Mouse (Mus musculus): ENCODE measurements around the gene Polr3gl. TPM values are rescaled to one million over a fixed set of nuclear protein-coding genes. Genes with fewer than 3 reads are reported as not detected.

Polr3gl gene
- polyA plus RNA-seq, 1 experiment from 2014 or later = 28.4 TPM

GRCm38 (mm10) chr3:96579239-96579750 lies 14.7 kb downstream of the Polr3gl start:
- H3K4me2 ChIP-seq (ENCODE audit: low read depth, low read length, severe bottlenecking) = no peak overlapping the region
- no peaks in the 10 kb centered on the region for H3K27me3 ChIP-seq (ENCODE audit: control insufficient read depth, insufficient read depth, low read length)
- DNase-seq (ENCODE audit: low spot score) = no peak
- 70% methylated on average over 4 of the region's 4 CpGs for WGBS
- peaks cover 11% of the 10 kb centered on the region for H3K4me1 ChIP-seq (replicated peaks; ENCODE audit: control insufficient read depth, insufficient read depth, low read length)
- H3K4me3 ChIP-seq (ENCODE audit: low read depth, low read length) = no peak overlapping the region
- no peak overlapping the region for H3K27ac ChIP-seq (ENCODE audit: low read depth, low read length)
- H3K9me3 ChIP-seq (ENCODE audit: control insufficient read depth, low read length) = no peaks in the 10 kb centered on the region
- H3K9ac ChIP-seq (ENCODE audit: low read length) = no peak overlapping the region
- no peak for ATAC-seq (replicated peaks; ENCODE audit: low FRiP score)
- no peaks in the 10 kb centered on the region for H3K36me3 ChIP-seq (ENCODE audit: control insufficient read depth, insufficient read depth, low read length)

GRCm38 (mm10) chr3:96578561-96579238 lies 15.3 kb downstream of the Polr3gl start:
- DNase-seq (ENCODE audit: low spot score) = no peak
- Histone ChIP-seq H3K27ac (ENCODE audit: low read depth, low read length) (no peak overlapping the region), H3K4me2 (ENCODE audit: low read depth, low read length, severe bottlenecking) (no peak overlapping the region), H3K9me3 (ENCODE audit: control insufficient read depth, low read length) (no peaks in the 10 kb centered on the region), H3K36me3 (ENCODE audit: control insufficient read depth, insufficient read depth, low read length) (no peaks in the 10 kb centered on the region), H3K27me3 (ENCODE audit: control insufficient read depth, insufficient read depth, low read length) (no peaks in the 10 kb centered on the region), H3K4me1 (replicated peaks; ENCODE audit: control insufficient read depth, insufficient read depth, low read length) (peaks cover 11% of the 10 kb centered on the region), H3K9ac (ENCODE audit: low read length) (no peak overlapping the region), H3K4me3 (ENCODE audit: low read depth, low read length) (no peak overlapping the region)
- 81% methylated on average over 12 of the region's 12 CpGs for WGBS
- no peak for ATAC-seq (replicated peaks; ENCODE audit: low FRiP score)

DNA sequence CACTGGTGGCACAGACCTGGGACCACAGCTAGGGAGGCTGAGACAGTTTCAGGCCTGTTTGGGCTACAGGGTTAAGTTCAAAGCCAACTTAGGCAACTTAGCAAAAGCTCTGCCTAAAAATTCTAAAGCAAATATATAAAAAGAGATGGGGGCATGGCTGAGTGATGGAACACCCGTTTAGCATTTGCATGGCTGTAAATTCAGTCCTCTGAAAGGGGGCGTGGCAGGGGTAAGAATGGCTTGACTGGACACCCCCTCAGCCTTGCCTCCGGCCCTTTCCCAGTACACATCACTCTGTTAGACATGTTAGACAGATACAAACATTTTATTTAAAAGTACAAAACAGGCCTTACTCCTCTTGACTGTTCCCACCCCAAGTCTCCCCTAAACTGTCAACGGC lies 16.4 kb downstream of the Polr3gl start:
- Histone ChIP-seq H3K36me3 (ENCODE audit: control insufficient read depth, insufficient read depth, low read length) (no peaks in the 10 kb centered on the region), H3K27me3 (ENCODE audit: control insufficient read depth, insufficient read depth, low read length) (no peaks in the 10 kb centered on the region), H3K9ac (ENCODE audit: low read length) (no peak overlapping the region), H3K9me3 (ENCODE audit: control insufficient read depth, low read length) (no peaks in the 10 kb centered on the region), H3K4me3 (ENCODE audit: low read depth, low read length) (no peak overlapping the region), H3K27ac (ENCODE audit: low read depth, low read length) (peak overlapping the region; percentile 42; the same call in 1 of the 2 replicates), H3K4me1 (replicated peaks; ENCODE audit: control insufficient read depth, insufficient read depth, low read length) (peaks cover 11% of the 10 kb centered on the region), H3K4me2 (ENCODE audit: low read depth, low read length, severe bottlenecking) (no peak overlapping the region)
- DNase-seq (ENCODE audit: low spot score) (peak; percentile 44), ATAC-seq (replicated peaks; ENCODE audit: low FRiP score) (no peak)
- 82% methylated on average over 4 of the region's 4 CpGs for WGBS

- no peaks in the 10 kb centered on the region for H3K36me3 ChIP-seq (ENCODE audit: control insufficient read depth, insufficient read depth, low read length)
- ATAC-seq (replicated peaks; ENCODE audit: low FRiP score) = peak; percentile 85
- DNase-seq (ENCODE audit: low spot score) = peak; percentile 77
- no peaks in the 10 kb centered on the region for H3K9me3 ChIP-seq (ENCODE audit: control insufficient read depth, low read length)
- peaks cover 11% of the 10 kb centered on the region for H3K4me1 ChIP-seq (replicated peaks; ENCODE audit: control insufficient read depth, insufficient read depth, low read length)
- H3K4me2 ChIP-seq (ENCODE audit: low read depth, low read length, severe bottlenecking) = peak within 1 kb of the TSS; percentile 21; the same call in 1 of the 2 replicates
- H3K4me3 ChIP-seq (ENCODE audit: low read depth, low read length) = no peak within 1 kb of the TSS
- 0 out of 2 replicates have a peak within 1 kb of the TSS, but pooled peaks have one; percentile 3 for H3K9ac ChIP-seq (ENCODE audit: low read length)
- no peaks in the 10 kb centered on the region for H3K27me3 ChIP-seq (ENCODE audit: control insufficient read depth, insufficient read depth, low read length)
- H3K27ac ChIP-seq (ENCODE audit: low read depth, low read length) = peak within 1 kb of the TSS; percentile 42; the same call in 1 of the 2 replicates
- WGBS = 44% methylated on average over 17 of the region's 17 CpGs
Observed at GRCm38 (mm10) chr3:96576690-96577541, 17.1 kb downstream of the Polr3gl start, which contains the start of gene Gm16253. Gene Gm16253 (plus strand): TSS chr3:96576984.

DNA sequence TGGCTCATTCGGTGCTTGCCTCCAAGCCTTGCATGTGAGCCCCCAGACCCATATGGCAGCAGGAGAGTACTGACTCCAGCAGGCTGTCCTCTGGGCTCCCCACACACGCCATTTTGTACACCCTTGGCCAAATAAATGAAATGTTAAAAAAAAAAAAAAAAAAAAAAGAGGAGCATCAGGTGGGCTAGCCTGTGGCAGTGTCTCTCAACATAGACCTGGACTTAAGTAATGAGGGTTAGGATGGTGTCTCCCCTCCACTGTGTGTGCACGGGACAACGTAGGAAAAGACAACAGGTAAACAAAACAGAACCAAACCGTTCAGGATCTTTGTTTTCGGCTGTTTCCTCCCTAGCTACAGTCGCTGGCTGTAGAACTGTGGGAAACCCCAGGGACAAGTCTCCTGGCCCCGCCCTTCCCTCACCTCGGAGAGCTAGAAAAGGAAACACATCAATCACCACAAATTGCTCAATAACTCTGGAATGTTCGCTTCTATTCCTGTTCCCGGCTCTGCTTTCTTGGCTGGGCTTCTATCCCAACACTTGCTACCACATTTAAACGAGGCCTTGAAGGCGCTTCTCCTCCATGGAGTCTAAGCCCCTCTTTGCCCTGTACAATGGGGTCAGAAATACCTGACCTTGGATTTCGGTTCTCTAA lies 17.8 kb downstream of the Polr3gl start:
- peak overlapping the region; percentile 21; the same call in 1 of the 2 replicates for H3K4me2 ChIP-seq (ENCODE audit: low read depth, low read length, severe bottlenecking)
- 74% methylated on average over 14 of the region's 14 CpGs for WGBS
- no peaks in the 10 kb centered on the region for H3K9me3 ChIP-seq (ENCODE audit: control insufficient read depth, low read length)
- ATAC-seq (replicated peaks; ENCODE audit: low FRiP score) (no peak), DNase-seq (ENCODE audit: low spot score) (peak; percentile 47)
- H3K9ac ChIP-seq (ENCODE audit: low read length) = 0 out of 2 replicates have a peak overlapping the region, but pooled peaks have one; percentile 3
- H3K27ac ChIP-seq (ENCODE audit: low read depth, low read length) = no peak overlapping the region
- no peaks in the 10 kb centered on the region for H3K27me3 ChIP-seq (ENCODE audit: control insufficient read depth, insufficient read depth, low read length)
- H3K36me3 ChIP-seq (ENCODE audit: control insufficient read depth, insufficient read depth, low read length) = no peaks in the 10 kb centered on the region
- peaks cover 11% of the 10 kb centered on the region for H3K4me1 ChIP-seq (replicated peaks; ENCODE audit: control insufficient read depth, insufficient read depth, low read length)
- H3K4me3 ChIP-seq (ENCODE audit: low read depth, low read length) = no peak overlapping the region

DNA sequence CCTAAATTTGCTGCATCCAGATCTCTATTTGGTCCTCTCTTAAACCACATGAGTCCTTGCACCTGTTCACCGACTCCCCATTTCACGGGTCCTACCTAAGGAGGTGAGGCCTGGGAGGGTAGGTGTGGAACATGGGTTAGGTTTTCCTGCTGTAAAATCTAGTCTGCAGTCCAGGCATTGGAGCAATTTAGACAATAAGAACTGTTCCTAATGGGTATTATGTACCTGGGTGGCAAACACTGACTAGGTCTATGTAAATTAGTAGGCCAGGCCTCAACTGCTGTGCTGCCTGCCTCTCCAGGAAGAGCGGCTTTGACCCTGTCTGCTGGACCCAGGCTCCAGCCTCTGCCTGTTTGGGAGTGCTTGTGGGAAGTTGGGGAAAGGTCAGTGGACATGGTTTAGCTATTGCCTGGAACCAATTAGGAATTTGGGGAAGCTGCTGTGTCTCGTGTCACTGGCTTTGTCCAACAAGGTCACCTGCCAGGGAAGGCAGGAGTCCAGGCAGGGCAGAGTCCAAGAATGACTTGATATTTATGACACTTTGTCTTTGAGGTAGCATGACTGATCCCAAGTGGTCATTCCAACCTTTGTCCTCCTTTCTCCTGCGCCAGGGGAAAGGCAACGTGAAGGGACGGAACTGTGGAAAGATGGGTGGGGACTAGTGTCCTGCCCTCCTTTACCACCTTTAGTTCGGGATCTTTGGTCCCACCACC lies 18.6 kb downstream of the Polr3gl start:
- Histone ChIP-seq H3K9ac (ENCODE audit: low read length) (no peak overlapping the region), H3K36me3 (ENCODE audit: control insufficient read depth, insufficient read depth, low read length) (no peaks in the 10 kb centered on the region), H3K9me3 (ENCODE audit: control insufficient read depth, low read length) (no peaks in the 10 kb centered on the region), H3K27ac (ENCODE audit: low read depth, low read length) (no peak overlapping the region), H3K4me3 (ENCODE audit: low read depth, low read length) (no peak overlapping the region), H3K4me2 (ENCODE audit: low read depth, low read length, severe bottlenecking) (no peak overlapping the region), H3K27me3 (ENCODE audit: control insufficient read depth, insufficient read depth, low read length) (no peaks in the 10 kb centered on the region), H3K4me1 (replicated peaks; ENCODE audit: control insufficient read depth, insufficient read depth, low read length) (peaks cover 9% of the 10 kb centered on the region)
- ATAC-seq (replicated peaks; ENCODE audit: low FRiP score) (no peak), DNase-seq (ENCODE audit: low spot score) (no peak)
- WGBS = 94% methylated on average over 8 of the region's 8 CpGs

DNA sequence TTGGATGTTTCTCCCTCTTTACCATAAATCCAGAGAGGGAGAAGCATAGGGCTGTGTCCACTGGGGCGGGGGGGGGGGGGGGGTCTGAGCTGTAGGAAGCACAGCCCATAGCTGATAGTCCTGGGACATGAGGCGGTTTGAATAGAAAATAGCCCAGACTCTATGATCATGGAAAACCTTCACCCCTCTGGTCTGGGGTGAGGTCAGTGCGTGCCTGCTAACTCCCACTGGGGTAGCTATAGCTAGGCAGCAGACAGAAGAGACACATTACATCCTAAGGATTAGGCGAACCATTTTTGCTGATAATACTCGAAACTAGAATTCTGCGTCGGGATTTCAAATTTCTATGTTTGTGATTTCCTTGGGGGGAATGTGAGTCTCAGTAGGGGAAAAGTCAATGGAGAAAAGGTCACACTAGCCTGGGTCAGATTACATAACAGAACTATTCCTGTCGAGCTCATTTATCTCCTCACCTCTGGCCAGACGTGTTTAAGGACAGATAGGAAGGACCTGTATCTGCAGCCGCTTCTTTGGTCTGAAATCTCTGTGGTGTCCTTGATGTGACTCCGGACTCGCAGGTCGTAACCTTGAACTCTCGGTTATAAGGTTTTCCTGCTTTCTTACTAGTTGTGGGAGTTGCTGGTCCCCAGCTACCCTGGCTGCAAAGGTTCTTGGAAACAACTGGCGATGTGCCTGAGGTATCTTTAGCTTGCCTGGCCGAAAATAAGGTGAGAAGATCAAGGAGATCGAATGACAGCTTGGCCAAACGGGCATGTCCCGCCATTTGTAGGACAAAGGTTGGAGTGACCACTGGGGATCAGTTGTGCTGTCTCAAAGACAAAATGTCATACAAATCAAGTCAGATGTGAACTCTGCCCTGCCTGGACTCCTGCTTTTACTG lies 20.1 kb downstream of the Polr3gl start:
- Histone ChIP-seq H3K27ac (ENCODE audit: low read depth, low read length) (no peak overlapping the region), H3K36me3 (ENCODE audit: control insufficient read depth, insufficient read depth, low read length) (no peaks in the 10 kb centered on the region), H3K4me3 (ENCODE audit: low read depth, low read length) (no peak overlapping the region), H3K9me3 (ENCODE audit: control insufficient read depth, low read length) (no peaks in the 10 kb centered on the region), H3K9ac (ENCODE audit: low read length) (no peak overlapping the region), H3K27me3 (ENCODE audit: control insufficient read depth, insufficient read depth, low read length) (no peaks in the 10 kb centered on the region), H3K4me2 (ENCODE audit: low read depth, low read length, severe bottlenecking) (no peak overlapping the region), H3K4me1 (replicated peaks; ENCODE audit: control insufficient read depth, insufficient read depth, low read length) (peaks cover 8% of the 10 kb centered on the region; the same call in 1 of the 2 replicates)
- no peak for ATAC-seq (replicated peaks; ENCODE audit: low FRiP score)
- no peak for DNase-seq (ENCODE audit: low spot score)
- WGBS = 85% methylated on average over 19 of the region's 19 CpGs

All from forebrain, embryonic 11.5 days (tissue).